Mouse (Mus musculus) lung, postnatal 0 days (tissue): ENCODE results near the gene Irf9. TPM values are rescaled to one million over a fixed set of nuclear protein-coding genes. Genes with fewer than 3 reads are reported as not detected.

ENCODE experiments used
- ATAC-seq: fragments of 200-750 bp; cut with Nextera tagmentation; 2 replicates; pipeline ENCODE4 v1.8.0; 2017; ENCODE audit warnings: moderate library complexity
- DNase-seq: peaks from one replicate; pipeline ENCODE4 v3.0.0-alpha.2; 2016; ENCODE audit warnings: low spot score
- H3K27ac ChIP-seq: fragments of 300-500 bp; sonication (generic); 2 replicates; pipeline ENCODE4 v1.5.1; 2014; ENCODE audit warnings: antibody characterized with exemption, mild to moderate bottlenecking, low read length, mixed read lengths
- H3K27me3 ChIP-seq: fragments of 300-500 bp; sonication (generic); replicated peaks from 2 replicates; pipeline ENCODE4 v1.6.1; 2014; ENCODE audit warnings: low read length, mixed read lengths; ENCODE audit not compliant: insufficient read depth
- H3K36me3 ChIP-seq: fragments of 300-500 bp; sonication (generic); 2 replicates; pipeline ENCODE4 v1.6.1; 2014; ENCODE audit warnings: low read length, mixed read lengths; ENCODE audit not compliant: insufficient read depth
- H3K4me1 ChIP-seq: fragments of 300-500 bp; sonication (generic); 2 replicates; pipeline ENCODE4 v1.6.1; 2014; ENCODE audit warnings: antibody characterized with exemption, low read depth, low read length, mixed read lengths; ENCODE audit not compliant: insufficient read depth
- H3K4me2 ChIP-seq: fragments of 300-500 bp; sonication (generic); replicated peaks from 2 replicates; pipeline ENCODE4 v1.6.1; 2014; ENCODE audit warnings: low read depth, mild to moderate bottlenecking, low read length, moderate library complexity, mixed read lengths
- H3K4me3 ChIP-seq: fragments of 300-500 bp; sonication (generic); 2 replicates; pipeline ENCODE4 v1.5.1; 2014; ENCODE audit warnings: low read depth, low read length
- H3K9ac ChIP-seq: fragments of 300-500 bp; sonication (generic); replicated peaks from 2 replicates; pipeline ENCODE4 v1.6.1; 2014; ENCODE audit warnings: low read depth, mild to moderate bottlenecking
- H3K9me3 ChIP-seq: fragments of 300-500 bp; sonication (generic); 2 replicates; pipeline ENCODE4 v1.6.1; 2016; ENCODE audit warnings: low read length, mixed read lengths
- CTCF ChIP-seq: IDR thresholded peaks from 2 replicates; pipeline ENCODE4 v1.5.1; 2016; ENCODE audit warnings: antibody characterized with exemption, mild to moderate bottlenecking
- EP300 ChIP-seq: IDR thresholded peaks from 2 replicates; pipeline ENCODE4 v1.6.1; 2016; ENCODE audit warnings: antibody characterized with exemption, mild to moderate bottlenecking, control low read depth
- WGBS: fragments of 180-500 bp; shearing (Covaris S2); extraction: QIAGEN DNeasy Blood & Tissue Kit; methylation state at CpG from one replicate; pipeline ENCODE4 v1.1.7; 2014; 5-methylcytosine and 5-hydroxymethylcytosine counted together
- polyA plus RNA-seq: library from polyadenylated mRNA; unstranded; fragments of >200 nt; fragmentation: Nextera tagmentation; extraction: Ambion mirVana; gene quantifications from 2 replicates; pipeline ENCODE4 v1.2.1, GENCODE M21; 2015

Gene Irf9
- polyA plus RNA-seq, 1 experiment from 2014 or later, result 29.5 TPM

GRCm38 (mm10) chr14:55643060-55643907 is 39.9 kb downstream of the Irf9 start, which contains the start of gene Tm9sf1:
TSS of gene Tm9sf1 (minus strand) at chr14:55643806.
- peaks cover 5% of the 10 kb centered on the region; the same call in 1 of the 2 replicates for H3K4me1 ChIP-seq
- H3K27me3 ChIP-seq, result no peaks in the 10 kb centered on the region
- H3K9me3 ChIP-seq, result no peaks in the 10 kb centered on the region
- peak; percentile 90 for ATAC-seq
- H3K27ac ChIP-seq, result peak within 1 kb of the TSS; percentile 94
- 1% methylated on average over 76 of the region's 89 CpGs for WGBS
- peak within 1 kb of the TSS; percentile 94 for H3K4me3 ChIP-seq
- H3K9ac ChIP-seq, result peak within 1 kb of the TSS; percentile 90
- peak; percentile 40 for TF ChIP-seq CTCF
- no peak for TF ChIP-seq EP300
- peak within 1 kb of the TSS; percentile 68 for H3K4me2 ChIP-seq
- H3K36me3 ChIP-seq, result peaks cover 20% of the 10 kb centered on the region; the same call in 1 of the 2 replicates
- peak; percentile 90 for DNase-seq

GRCm38 (mm10) chr14:55644261-55644888 is 41.0 kb downstream of the Irf9 start:
- Histone ChIP-seq H3K4me1 (peaks cover 5% of the 10 kb centered on the region; the same call in 1 of the 2 replicates), H3K4me2 (peak overlapping the region; percentile 68), H3K27me3 (no peaks in the 10 kb centered on the region), H3K9ac (peak overlapping the region; percentile 90; the same call in 1 of the 2 replicates), H3K4me3 (peak overlapping the region; percentile 94), H3K27ac (peak overlapping the region; percentile 94), H3K9me3 (no peaks in the 10 kb centered on the region), H3K36me3 (peaks cover 18% of the 10 kb centered on the region; the same call in 1 of the 2 replicates)
- WGBS, result 8% methylated on average over 17 of the region's 17 CpGs
- ATAC-seq, result no peak
- DNase-seq, result peak; percentile 61
- TF ChIP-seq CTCF (no peak), EP300 (no peak; the same call in 1 of the 2 replicates)

GRCm38 (mm10) chr14:55649884-55650283 is 46.5 kb downstream of the Irf9 start, which contains the start of gene Tssk4:
TSS of gene Tssk4 (plus strand) at chr14:55650184.
- no peak within 1 kb of the TSS for H3K27ac ChIP-seq
- H3K9me3 ChIP-seq, result no peaks in the 10 kb centered on the region
- H3K36me3 ChIP-seq, result no peaks in the 10 kb centered on the region
- peaks cover under 1% of the 10 kb centered on the region; the same call in 1 of the 2 replicates for H3K4me1 ChIP-seq
- no peak within 1 kb of the TSS for H3K9ac ChIP-seq
- no peak for TF ChIP-seq CTCF
- TF ChIP-seq EP300, result no peak
- 96% methylated on average over 2 of the region's 2 CpGs for WGBS
- H3K4me2 ChIP-seq, result no peak within 1 kb of the TSS
- H3K4me3 ChIP-seq, result no peak within 1 kb of the TSS
- DNase-seq (no peak), ATAC-seq (no peak)
- H3K27me3 ChIP-seq, result no peaks in the 10 kb centered on the region

GRCm38 (mm10) chr14:55651528-55651927 is 48.2 kb downstream of the Irf9 start:
- Histone ChIP-seq H3K9me3 (no peaks in the 10 kb centered on the region), H3K27ac (no peak overlapping the region), H3K4me3 (no peak overlapping the region), H3K27me3 (no peaks in the 10 kb centered on the region), H3K9ac (no peak overlapping the region), H3K36me3 (no peaks in the 10 kb centered on the region), H3K4me1 (no peaks in the 10 kb centered on the region), H3K4me2 (no peak overlapping the region)
- WGBS, result 87% methylated on average over 7 of the region's 7 CpGs
- DNase-seq, result no peak
- no peak for TF ChIP-seq EP300
- TF ChIP-seq CTCF, result no peak
- no peak for ATAC-seq

- no peaks in the 10 kb centered on the region for H3K27me3 ChIP-seq
- DNase-seq (no peak), ATAC-seq (no peak)
- H3K4me1 ChIP-seq, result peaks cover 6% of the 10 kb centered on the region; the same call in 1 of the 2 replicates
- H3K9me3 ChIP-seq, result no peaks in the 10 kb centered on the region
- H3K4me2 ChIP-seq, result no peak overlapping the region
- H3K9ac ChIP-seq, result no peak overlapping the region
- H3K36me3 ChIP-seq, result 0 out of 2 replicates have a peak, but pooled peaks cover 4% of the 10 kb centered on the region
- no peak overlapping the region for H3K4me3 ChIP-seq
- no peak overlapping the region for H3K27ac ChIP-seq
- TF ChIP-seq CTCF (no peak), EP300 (no peak)
- WGBS, result 75% methylated on average over 3 of the region's 3 CpGs
Measured at GRCm38 (mm10) chr14:55656935-55657334, 53.6 kb downstream of the Irf9 start.

GRCm38 (mm10) chr14:55658011-55658410 is 54.6 kb downstream of the Irf9 start:
- ATAC-seq (no peak), DNase-seq (no peak)
- H3K27me3 ChIP-seq, result no peaks in the 10 kb centered on the region
- WGBS, result 89% methylated on average over 5 of the region's 5 CpGs
- H3K27ac ChIP-seq, result no peak overlapping the region
- no peak overlapping the region for H3K9ac ChIP-seq
- H3K36me3 ChIP-seq, result 0 out of 2 replicates have a peak, but pooled peaks cover 8% of the 10 kb centered on the region
- no peak overlapping the region for H3K4me2 ChIP-seq
- no peak for TF ChIP-seq EP300
- no peak for TF ChIP-seq CTCF
- H3K4me3 ChIP-seq, result no peak overlapping the region
- H3K9me3 ChIP-seq, result no peaks in the 10 kb centered on the region
- peaks cover 6% of the 10 kb centered on the region; the same call in 1 of the 2 replicates for H3K4me1 ChIP-seq

Other genes starting within 250 kb of the Irf9 start
- gene Dhrs4, start 124.8 kb upstream of the Irf9 start, polyA plus RNA-seq, result 54.8 and 57.5 TPM in 2 replicates
- 0.23 and 0.42 TPM in 2 replicates for gene Carmil3, start 112.9 kb upstream of the Irf9 start, polyA plus RNA-seq
- not detected in 2 replicates for gene Cpne6, start 93.1 kb upstream of the Irf9 start, polyA plus RNA-seq
- not detected in 2 replicates for gene Nrl, start 78.6 kb upstream of the Irf9 start, polyA plus RNA-seq
- 37.4 and 37.6 TPM in 2 replicates for gene Pck2, start 63.3 kb upstream of the Irf9 start, polyA plus RNA-seq
- 93.4 and 95.3 TPM in 2 replicates for gene Dcaf11, start 43.6 kb upstream of the Irf9 start, polyA plus RNA-seq
- gene A730061H03Rik, start 43.2 kb upstream of the Irf9 start, polyA plus RNA-seq, result 1.8 and 2.3 TPM in 2 replicates
- gene Fitm1, start 28.0 kb upstream of the Irf9 start, polyA plus RNA-seq, result 1.3 and 1.5 TPM in 2 replicates
- gene Psme1, start 25.4 kb upstream of the Irf9 start, polyA plus RNA-seq, result 215 and 219 TPM in 2 replicates
- 18.3 and 18.9 TPM in 2 replicates for gene Emc9, start 18.3 kb upstream of the Irf9 start, polyA plus RNA-seq
- 308 and 312 TPM in 2 replicates for gene Psme2, start 12.5 kb upstream of the Irf9 start, polyA plus RNA-seq
- 17.4 and 24.1 TPM in 2 replicates for gene Rnf31, start 11.9 kb upstream of the Irf9 start, polyA plus RNA-seq
- gene Rec8, start 14.5 kb downstream of the Irf9 start, polyA plus RNA-seq, result 4.4 and 4.7 TPM in 2 replicates
- gene Ipo4, start 32.4 kb downstream of the Irf9 start, polyA plus RNA-seq, result 25.5 and 25.9 TPM in 2 replicates
- gene Gm49378, start 34.3 kb downstream of the Irf9 start, polyA plus RNA-seq, result 1.2 and 2.0 TPM in 2 replicates
- gene Tm9sf1, start 40.2 kb downstream of the Irf9 start, polyA plus RNA-seq, result 84.3 and 91.1 TPM in 2 replicates
- gene Tssk4, start 46.6 kb downstream of the Irf9 start, polyA plus RNA-seq, result 0.58 and 0.61 TPM in 2 replicates
- gene Mdp1, start 56.9 kb downstream of the Irf9 start, polyA plus RNA-seq, result 46.2 and 47.6 TPM in 2 replicates
- 34.0 and 38.6 TPM in 2 replicates for gene Gmpr2, start 68.4 kb downstream of the Irf9 start, polyA plus RNA-seq
- 369 and 396 TPM in 2 replicates for gene Nedd8, start 68.6 kb downstream of the Irf9 start, polyA plus RNA-seq
- gene Tinf2, start 78.2 kb downstream of the Irf9 start, polyA plus RNA-seq, result 18.8 and 19.9 TPM in 2 replicates
- 14.2 and 20.6 TPM in 2 replicates for gene Tgm1, start 110.4 kb downstream of the Irf9 start, polyA plus RNA-seq
- 31.4 and 32.5 TPM in 2 replicates for gene Rabggta, start 118.7 kb downstream of the Irf9 start, polyA plus RNA-seq
- gene Dhrs1, start 142.1 kb downstream of the Irf9 start, polyA plus RNA-seq, result 74.1 and 83.5 TPM in 2 replicates
- 16.2 and 19.5 TPM in 2 replicates for gene Nop9, start 142.1 kb downstream of the Irf9 start, polyA plus RNA-seq
- 0.65 and 1.3 TPM in 2 replicates for gene Cideb, start 154.9 kb downstream of the Irf9 start, polyA plus RNA-seq
- gene Ltb4r2, start 157.9 kb downstream of the Irf9 start, polyA plus RNA-seq, result 0.77 and 0.97 TPM in 2 replicates
- gene Ltb4r1, start 162.4 kb downstream of the Irf9 start, polyA plus RNA-seq, result 4.1 and 4.6 TPM in 2 replicates
- gene Adcy4, start 180.5 kb downstream of the Irf9 start, polyA plus RNA-seq, result 29.3 and 33.3 TPM in 2 replicates
- 16.2 and 24.2 TPM in 2 replicates for gene Ripk3, start 185.3 kb downstream of the Irf9 start, polyA plus RNA-seq
- gene Nfatc4, start 219.6 kb downstream of the Irf9 start, polyA plus RNA-seq, result 17.1 and 18.1 TPM in 2 replicates